Mouse (Mus musculus) forebrain, embryonic 11.5 days (tissue): ENCODE data around the gene Gm5105. TPM values are rescaled to one million over a fixed set of nuclear protein-coding genes. Genes with fewer than 3 reads are reported as not detected.

Experiments
- ATAC-seq: fragments of 200-750 bp; cut with Nextera tagmentation; replicated peaks from 2 replicates; pipeline ENCODE4 v1.8.0; 2017; ENCODE audit warnings: moderate TSS enrichment; ENCODE audit not compliant: low FRiP score
- DNase-seq: peaks from one replicate; pipeline ENCODE4 v3.0.0-alpha.2; 2017; ENCODE audit warnings: low spot score
- H3K27ac ChIP-seq: fragments of 300-500 bp; sonication (generic); 2 replicates; pipeline ENCODE4 v1.5.1; 2014; ENCODE audit warnings: low read depth, low read length
- H3K27me3 ChIP-seq: fragments of 300-500 bp; sonication (generic); 2 replicates; pipeline ENCODE4 v1.6.1; 2014; ENCODE audit warnings: mild to moderate bottlenecking, low read length, mixed read lengths; ENCODE audit not compliant: control insufficient read depth, insufficient read depth
- H3K36me3 ChIP-seq: fragments of 300-500 bp; sonication (generic); 2 replicates; pipeline ENCODE4 v1.6.1; 2014; ENCODE audit warnings: mild to moderate bottlenecking, low read length, moderate library complexity, mixed read lengths; ENCODE audit not compliant: control insufficient read depth, insufficient read depth
- H3K4me1 ChIP-seq: fragments of 300-500 bp; sonication (generic); replicated peaks from 2 replicates; pipeline ENCODE4 v1.6.1; 2014; ENCODE audit warnings: low read length, mixed read lengths; ENCODE audit not compliant: control insufficient read depth, insufficient read depth
- H3K4me2 ChIP-seq: fragments of 300-500 bp; sonication (generic); 2 replicates; pipeline ENCODE4 v1.6.1; 2014; ENCODE audit warnings: low read depth, mild to moderate bottlenecking, low read length, moderate library complexity, mixed read lengths; ENCODE audit not compliant: severe bottlenecking
- H3K4me3 ChIP-seq: fragments of 300-500 bp; sonication (generic); 2 replicates; pipeline ENCODE4 v1.5.1; 2014; ENCODE audit warnings: low read depth, low read length
- H3K9ac ChIP-seq: fragments of 300-500 bp; sonication (generic); 2 replicates; pipeline ENCODE4 v1.6.1; 2014; ENCODE audit warnings: low read length
- H3K9me3 ChIP-seq: fragments of 300-500 bp; sonication (generic); 2 replicates; pipeline ENCODE4 v1.6.1; 2016; ENCODE audit warnings: low read length, mixed read lengths; ENCODE audit not compliant: control insufficient read depth
- WGBS: fragments of 180-500 bp; shearing (Covaris S2); extraction: QIAGEN DNeasy Blood & Tissue Kit; methylation state at CpG from one replicate; pipeline ENCODE4 v1.1.7; 2014; 5-methylcytosine and 5-hydroxymethylcytosine counted together
- polyA plus RNA-seq: library from polyadenylated mRNA; unstranded; fragments of >200 nt; fragmentation: Nextera tagmentation; extraction: Ambion mirVana; gene quantifications from 2 replicates; pipeline ENCODE4 v1.2.1, GENCODE M21; 2014

The Gm5105 gene
- polyA plus RNA-seq, 1 experiment from 2014 or later = not detected

- Histone ChIP-seq H3K9me3 (no peaks in the 10 kb centered on the region), H3K9ac (no peak overlapping the region), H3K36me3 (no peaks in the 10 kb centered on the region), H3K4me3 (no peak overlapping the region), H3K27me3 (no peaks in the 10 kb centered on the region), H3K4me2 (no peak overlapping the region), H3K4me1 (no peaks in the 10 kb centered on the region), H3K27ac (no peak overlapping the region)
- WGBS = 93% methylated on average over 6 of the region's 6 CpGs
- no peak for DNase-seq
- no peak for ATAC-seq
Measured at GRCm38 (mm10) chr3:138049555-138049954, 17.6 kb downstream of the Gm5105 start.

GRCm38 (mm10) chr3:138043316-138043715 is 23.9 kb downstream of the Gm5105 start:
- H3K4me3 ChIP-seq = no peak overlapping the region
- H3K4me2 ChIP-seq = no peak overlapping the region
- no peak overlapping the region for H3K9ac ChIP-seq
- ATAC-seq (no peak), DNase-seq (no peak)
- H3K36me3 ChIP-seq = no peaks in the 10 kb centered on the region
- H3K9me3 ChIP-seq = no peaks in the 10 kb centered on the region
- no peaks in the 10 kb centered on the region for H3K27me3 ChIP-seq
- H3K27ac ChIP-seq = no peak overlapping the region
- WGBS = 91% methylated on average over 7 of the region's 7 CpGs
- H3K4me1 ChIP-seq = no peaks in the 10 kb centered on the region

GRCm38 (mm10) chr3:138041591-138042301 is 25.4 kb downstream of the Gm5105 start:
- H3K27me3 ChIP-seq = no peaks in the 10 kb centered on the region
- ATAC-seq (no peak), DNase-seq (no peak)
- no peaks in the 10 kb centered on the region for H3K36me3 ChIP-seq
- WGBS = 62% methylated on average over 3 of the region's 3 CpGs
- no peaks in the 10 kb centered on the region for H3K9me3 ChIP-seq
- H3K4me2 ChIP-seq = no peak overlapping the region
- H3K9ac ChIP-seq = no peak overlapping the region
- no peak overlapping the region for H3K27ac ChIP-seq
- no peak overlapping the region for H3K4me3 ChIP-seq
- no peaks in the 10 kb centered on the region for H3K4me1 ChIP-seq

- 88% methylated on average over 2 of the region's 2 CpGs for WGBS
- H3K4me2 ChIP-seq = no peak overlapping the region
- no peak overlapping the region for H3K27ac ChIP-seq
- no peak overlapping the region for H3K4me3 ChIP-seq
- no peaks in the 10 kb centered on the region for H3K27me3 ChIP-seq
- no peaks in the 10 kb centered on the region for H3K9me3 ChIP-seq
- H3K4me1 ChIP-seq = no peaks in the 10 kb centered on the region
- no peak for DNase-seq
- ATAC-seq = no peak
- H3K36me3 ChIP-seq = no peaks in the 10 kb centered on the region
- H3K9ac ChIP-seq = no peak overlapping the region
Measured at GRCm38 (mm10) chr3:138040938-138041337, 26.2 kb downstream of the Gm5105 start.

- no peak for ATAC-seq
- Histone ChIP-seq H3K27ac (no peak overlapping the region), H3K9ac (no peak overlapping the region), H3K27me3 (no peaks in the 10 kb centered on the region), H3K4me3 (no peak overlapping the region), H3K9me3 (no peaks in the 10 kb centered on the region), H3K4me2 (no peak overlapping the region), H3K4me1 (no peaks in the 10 kb centered on the region), H3K36me3 (no peaks in the 10 kb centered on the region)
- no peak for DNase-seq
- WGBS = 84% methylated on average over 6 of the region's 6 CpGs
Measured at GRCm38 (mm10) chr3:138033986-138034385, 33.2 kb downstream of the Gm5105 start.

- H3K36me3 ChIP-seq = no peaks in the 10 kb centered on the region
- H3K27me3 ChIP-seq = no peaks in the 10 kb centered on the region
- H3K27ac ChIP-seq = no peak overlapping the region
- H3K4me1 ChIP-seq = no peaks in the 10 kb centered on the region
- no peak overlapping the region for H3K4me2 ChIP-seq
- no peak overlapping the region for H3K4me3 ChIP-seq
- DNase-seq (no peak), ATAC-seq (no peak)
- WGBS = 89% methylated on average over 6 of the region's 6 CpGs
- H3K9ac ChIP-seq = no peak overlapping the region
- no peaks in the 10 kb centered on the region for H3K9me3 ChIP-seq
Measured at GRCm38 (mm10) chr3:138030563-138030962, 36.6 kb downstream of the Gm5105 start.

GRCm38 (mm10) chr3:138029351-138029750 is 37.8 kb downstream of the Gm5105 start:
- no peak for DNase-seq
- H3K4me1 ChIP-seq = no peaks in the 10 kb centered on the region
- no peak overlapping the region for H3K4me3 ChIP-seq
- H3K4me2 ChIP-seq = no peak overlapping the region
- H3K27me3 ChIP-seq = no peaks in the 10 kb centered on the region
- H3K9me3 ChIP-seq = no peaks in the 10 kb centered on the region
- ATAC-seq = no peak
- no peak overlapping the region for H3K27ac ChIP-seq
- no peak overlapping the region for H3K9ac ChIP-seq
- WGBS = 91% methylated on average over 5 of the region's 5 CpGs
- no peaks in the 10 kb centered on the region for H3K36me3 ChIP-seq

- no peak overlapping the region for H3K4me3 ChIP-seq
- H3K27ac ChIP-seq = no peak overlapping the region
- H3K36me3 ChIP-seq = no peaks in the 10 kb centered on the region
- WGBS = 84% methylated on average over 5 of the region's 5 CpGs
- H3K4me1 ChIP-seq = no peaks in the 10 kb centered on the region
- no peak overlapping the region for H3K4me2 ChIP-seq
- ATAC-seq (no peak), DNase-seq (no peak)
- H3K9ac ChIP-seq = no peak overlapping the region
- no peaks in the 10 kb centered on the region for H3K9me3 ChIP-seq
- no peaks in the 10 kb centered on the region for H3K27me3 ChIP-seq
Measured at GRCm38 (mm10) chr3:138027575-138028362, 39.4 kb downstream of the Gm5105 start.
